Mouse (Mus musculus): ENCODE measurements around the gene Ube4a.

DNA sequence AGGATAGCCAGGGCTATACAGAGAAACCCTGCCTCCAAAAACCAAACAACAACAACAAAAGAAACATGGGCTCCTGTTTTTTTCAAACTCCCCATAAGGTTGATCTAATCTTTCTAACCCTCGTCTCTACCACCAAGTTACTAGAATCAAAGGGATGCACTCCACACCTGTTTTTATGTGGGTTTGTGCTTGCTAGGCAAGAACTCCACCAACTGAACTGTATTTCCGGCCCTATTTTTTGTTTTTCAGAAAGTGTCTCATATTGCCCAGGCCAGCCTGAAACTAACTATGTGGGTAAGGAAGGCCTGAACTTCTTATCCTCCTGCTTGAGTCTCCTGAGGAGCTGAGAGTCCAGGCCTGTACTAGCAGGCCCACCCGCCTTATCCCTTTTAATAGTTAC is 11.0 kb downstream of the Ube4a start:
- TF ChIP-seq CTCF (IDR thresholded peaks at IDR 0.05; ENCODE audit: extremely low read depth, insufficient read depth, insufficient read length, insufficient replicate concordance), result no peak
- no peak for TF ChIP-seq POLR2A (IDR thresholded peaks at IDR 0.05; ENCODE audit: low read depth, low read length)
